Mouse (Mus musculus): ENCODE measurements at regions not wholly inside any gene's neighbourhood (a gene's known extent, or its start where the extent isn't known, plus 50 kb on each side); places are given as distances from the start of the nearest gene placed in this dataset.

GRCm38 (mm10) chr11:39350616-39351015 is 1344.4 kb downstream of the Mat2b start:
- Histone ChIP-seq H3K27ac (ENCODE audit: low read depth, low read length) (no peak overlapping the region), H3K36me3 (ENCODE audit: control insufficient read depth, insufficient read depth, low read length) (no peaks in the 10 kb centered on the region), H3K9me3 (ENCODE audit: control insufficient read depth, low read length) (no peaks in the 10 kb centered on the region), H3K27me3 (ENCODE audit: control insufficient read depth, insufficient read depth, low read length) (no peaks in the 10 kb centered on the region), H3K4me3 (ENCODE audit: low read depth, low read length) (no peak overlapping the region), H3K4me1 (replicated peaks; ENCODE audit: control insufficient read depth, insufficient read depth, low read length) (no peaks in the 10 kb centered on the region), H3K4me2 (replicated peaks; ENCODE audit: low read depth, low read length) (no peak overlapping the region), H3K9ac (ENCODE audit: low read depth, low read length) (no peak overlapping the region)
- WGBS = 41% methylated on average over 1 of the region's 1 CpGs
- ATAC-seq (ENCODE audit: low FRiP score) = no peak
- DNase-seq (ENCODE audit: low spot score) = no peak

All from hindbrain, embryonic 11.5 days (tissue).